Mouse (Mus musculus) erythroid progenitor cell, adult 5-6 weeks (primary cell): ENCODE data around the gene Gm45837. TPM values are rescaled to one million over a fixed set of nuclear protein-coding genes. Genes with fewer than 3 reads are reported as not detected.
"Not testable (repeated sequence)": the region's sequence is repeated elsewhere in the genome, so short reads cannot be mapped to it uniquely, and the experiment has no call there.

Experiments used
- ATAC-seq: replicated peaks from 2 replicates; pipeline ENCODE4 v1.8.0; 2016; ENCODE audit warnings: moderate number of reproducible peaks, mild to moderate bottlenecking, moderate TSS enrichment, inconsistent platforms; ENCODE audit not compliant: poor library complexity, low FRiP score, severe bottlenecking
- total RNA-seq, 2 experiments: library from RNA; stranded (forward) in 1 of 2; stranded (reverse) in 1 of 2; fragments of 150-400 nt in 1 of 2; fragments of 186-747, 209-891 nt in 1 of 2; gene quantifications; 2 replicates each; pipeline versions ENCODE4 v1.2.3 to v1.2.4; 2015 to 2017; ENCODE audit warnings: low replicate concordance in 2 of 2

Gm45837 gene
- total RNA-seq, 2 experiments from 2014 or later: 4.2 TPM; not detected in 1

DNA sequence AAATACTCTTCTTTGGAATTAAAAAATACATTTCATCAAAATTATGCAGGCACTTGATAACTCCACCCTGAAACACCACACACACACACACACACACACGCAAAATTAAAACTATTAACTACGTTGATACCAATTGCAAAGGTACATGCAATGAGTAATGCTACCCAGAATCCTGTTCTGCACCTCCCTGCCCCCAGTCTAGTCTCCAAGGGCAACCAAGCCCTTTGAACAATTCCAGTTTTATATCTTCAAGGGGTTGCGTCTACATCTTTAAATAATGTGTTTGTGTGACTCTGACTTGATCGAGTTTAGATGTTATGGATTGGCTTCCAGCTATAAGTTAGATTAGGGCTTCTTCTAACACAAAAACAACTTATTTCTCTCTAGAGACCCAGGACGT lies 124.8 kb downstream of the Gm45837 start:
- no peak for ATAC-seq

GRCm38 (mm10) chr7:101537541-101537940 lies 126.9 kb downstream of the Gm45837 start:
- ATAC-seq: no peak

- no peak for ATAC-seq
Observed at GRCm38 (mm10) chr7:101538141-101538933, 127.7 kb downstream of the Gm45837 start.

DNA sequence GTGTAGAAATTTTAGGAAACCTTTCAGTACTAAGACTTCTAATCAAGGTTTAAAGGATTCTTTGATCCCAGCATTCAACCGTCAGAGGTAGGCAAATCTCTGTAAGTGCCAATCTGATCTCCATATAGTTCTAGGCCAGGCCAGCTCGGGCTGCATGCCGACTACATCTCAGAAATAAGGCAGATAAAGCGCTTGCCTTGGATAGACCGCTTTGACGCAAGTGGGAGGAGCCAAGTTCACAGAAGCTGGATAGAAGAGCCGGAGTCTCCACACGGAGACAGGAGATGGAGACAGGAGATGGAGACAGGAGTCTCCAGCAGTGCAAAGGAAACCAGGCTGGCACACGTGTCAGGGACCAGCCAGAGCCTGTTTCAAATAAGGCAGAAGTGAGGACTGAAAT lies 129.1 kb downstream of the Gm45837 start:
- no peak for ATAC-seq

DNA sequence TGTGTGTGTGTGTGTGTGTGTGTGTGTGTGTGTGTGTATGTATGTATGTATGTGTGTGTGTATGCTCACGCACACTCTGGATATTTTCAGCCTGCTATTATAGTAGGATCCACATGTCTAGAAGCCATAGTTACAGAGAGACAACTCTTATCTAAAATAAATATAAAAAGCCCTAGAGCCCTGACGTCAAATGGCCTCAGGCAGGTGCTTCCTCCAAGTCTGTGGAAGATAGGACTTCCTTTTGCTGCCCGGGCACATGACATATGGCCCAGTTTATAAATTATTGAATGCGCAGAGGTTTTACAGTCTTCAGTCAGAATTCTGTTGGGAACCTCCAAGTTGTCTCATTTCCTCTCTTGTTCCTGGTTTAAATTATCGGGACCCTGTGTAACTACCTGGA lies 130.0 kb downstream of the Gm45837 start:
- no peak for ATAC-seq

DNA sequence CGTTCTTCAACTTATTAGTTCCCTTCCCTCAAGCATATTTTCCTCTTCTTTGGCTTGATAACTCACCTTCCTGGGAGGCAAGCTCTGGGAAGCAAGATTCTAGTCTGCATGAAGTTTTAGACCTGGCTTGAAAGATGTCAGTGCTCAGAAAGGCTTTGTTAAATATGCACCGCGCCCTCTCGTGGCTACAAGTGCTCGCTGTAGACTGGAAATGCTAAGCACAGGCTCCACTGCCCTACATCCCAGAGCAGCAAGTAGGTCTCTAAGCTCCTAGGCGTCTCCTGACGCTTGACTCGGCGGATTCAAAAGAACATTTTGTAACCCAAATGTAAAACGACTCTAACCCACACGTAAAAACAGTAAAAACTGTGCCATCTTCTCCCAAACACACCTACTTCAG lies 130.4 kb downstream of the Gm45837 start:
- ATAC-seq: no peak

DNA sequence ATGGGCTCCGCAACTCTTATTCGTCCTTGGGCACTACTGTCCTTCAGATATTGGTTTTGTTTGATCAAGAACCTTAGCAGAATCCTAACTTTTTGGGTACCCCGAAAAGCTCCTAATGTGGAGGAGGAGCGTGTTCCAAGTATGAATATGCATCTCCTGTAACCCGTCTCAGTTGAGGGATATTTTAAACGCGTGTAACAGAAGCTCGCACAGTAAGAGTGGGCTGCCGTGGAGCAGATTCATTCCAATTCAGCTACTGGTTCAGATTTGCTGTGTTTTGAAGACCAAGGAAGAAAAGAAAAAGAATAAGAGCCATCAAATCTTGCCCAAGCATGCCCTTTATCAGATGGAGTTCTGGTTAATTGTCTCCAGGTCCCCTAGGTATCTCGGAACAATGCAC lies 131.0 kb downstream of the Gm45837 start:
- no peak for ATAC-seq

- no peak for ATAC-seq
Observed at GRCm38 (mm10) chr7:101547651-101548050, 137.0 kb downstream of the Gm45837 start.

DNA sequence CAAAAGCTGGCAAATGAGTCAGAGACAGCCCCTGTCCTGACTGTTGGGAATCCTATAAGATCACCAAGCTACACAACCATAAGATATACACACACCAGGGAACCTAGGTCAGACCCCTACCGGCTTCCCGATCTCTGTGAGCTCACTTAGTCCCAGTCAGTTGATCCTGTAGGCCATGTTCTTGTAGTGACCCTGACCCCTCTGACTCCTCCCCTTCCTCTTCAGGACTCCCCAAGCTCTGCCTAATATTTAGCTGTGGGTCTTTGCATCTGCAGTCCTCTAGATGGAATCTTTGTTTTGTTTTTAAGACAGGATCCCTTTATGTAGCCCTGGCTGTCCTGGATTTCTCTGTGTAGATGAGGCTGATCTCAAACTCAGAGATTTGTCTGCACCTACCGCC lies 138.6 kb downstream of the Gm45837 start:
- ATAC-seq: no peak

DNA sequence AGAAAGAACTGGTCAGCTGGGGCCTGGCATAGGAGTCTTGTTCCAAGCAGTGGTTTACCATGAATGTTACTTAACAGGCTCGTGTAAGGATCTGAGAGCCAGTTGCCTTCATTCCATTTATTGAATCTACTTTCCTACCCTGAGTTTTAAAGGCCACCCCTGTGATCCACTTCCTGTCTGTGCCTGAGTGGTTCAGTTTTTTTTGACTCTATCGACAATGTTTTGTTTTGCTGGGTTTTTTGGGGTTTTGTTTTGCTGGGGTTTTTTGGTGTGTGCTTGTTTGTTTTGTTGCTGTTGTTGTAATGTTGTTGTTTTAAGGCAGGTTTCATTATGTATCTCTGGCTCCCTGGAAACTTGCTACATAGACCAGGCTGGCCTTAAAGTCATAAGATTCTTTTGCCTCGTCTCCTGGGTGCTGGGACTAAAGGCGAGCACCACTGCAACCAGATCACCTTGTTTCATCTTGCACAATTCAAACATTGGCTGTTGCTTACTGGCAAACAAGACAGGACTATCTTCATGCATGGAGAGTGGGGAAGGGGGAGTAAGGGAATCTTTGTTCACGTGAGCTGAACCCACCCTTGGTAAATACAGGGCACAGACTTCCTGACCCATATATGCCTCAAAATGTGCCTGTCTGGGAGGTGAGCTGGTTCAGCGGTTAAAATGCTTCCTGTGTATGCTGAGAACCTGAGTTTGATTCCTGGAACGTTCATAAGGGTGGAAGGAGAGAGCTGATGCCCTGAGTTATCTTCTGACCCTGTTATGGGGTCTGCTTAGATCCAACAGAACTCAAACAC lies 140.2 kb downstream of the Gm45837 start:
- ATAC-seq: no peak

GRCm38 (mm10) chr7:101551530-101551929 lies 140.8 kb downstream of the Gm45837 start:
- ATAC-seq: no peak

GRCm38 (mm10) chr7:101555473-101555872 lies 144.8 kb downstream of the Gm45837 start:
- not testable (repeated sequence) for ATAC-seq

- no peak for ATAC-seq
Observed at GRCm38 (mm10) chr7:101557391-101557790, 146.7 kb downstream of the Gm45837 start.

DNA sequence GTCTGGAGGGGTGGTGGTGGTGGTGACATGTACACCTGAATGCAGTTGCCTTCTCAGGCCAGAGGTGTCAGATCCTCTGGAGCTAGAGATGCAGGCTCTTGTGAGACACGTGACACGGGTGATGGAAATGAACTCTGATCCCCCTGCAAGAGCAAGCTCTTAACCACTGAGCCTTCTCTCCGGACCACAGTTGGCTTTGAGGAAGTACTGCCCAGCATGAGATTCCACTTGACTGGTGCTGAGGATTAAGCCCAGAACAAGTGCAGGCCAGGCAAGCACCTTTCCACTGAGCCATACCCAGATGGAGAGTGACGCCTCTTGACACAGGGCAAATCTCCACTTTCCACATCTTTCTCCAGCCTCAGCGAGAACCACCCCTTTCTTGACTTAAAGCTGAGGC lies 148.7 kb downstream of the Gm45837 start:
- not testable (repeated sequence) for ATAC-seq

Other genes with a start within 250 kb of the Gm45837 start
- 1.4 and 5.9 TPM in 2 replicates for gene Atg16l2, start 108.6 kb upstream of the Gm45837 start, total RNA-seq (2015; ENCODE audit: low replicate concordance)
- 0.64 and 8.4 TPM in 2 replicates for gene Atg16l2, start 108.6 kb upstream of the Gm45837 start, total RNA-seq (2017; ENCODE audit: low replicate concordance)
- 73.9 and 101 TPM in 2 replicates for gene Stard10, start 93.8 kb upstream of the Gm45837 start, total RNA-seq (2015; ENCODE audit: low replicate concordance)
- gene Stard10, start 93.8 kb upstream of the Gm45837 start, total RNA-seq (2017; ENCODE audit: low replicate concordance): 37.4 and 52.9 TPM in 2 replicates
- gene Arap1, start 62.8 kb upstream of the Gm45837 start, total RNA-seq (2015; ENCODE audit: low replicate concordance): 15.1 and 20.1 TPM in 2 replicates
- gene Arap1, start 62.8 kb upstream of the Gm45837 start, total RNA-seq (2017; ENCODE audit: low replicate concordance): 10.6 and 12.7 TPM in 2 replicates
- gene Pde2a, start 10.8 kb downstream of the Gm45837 start, total RNA-seq (2015; ENCODE audit: low replicate concordance): 15.9 and 17.2 TPM in 2 replicates
- gene Pde2a, start 10.8 kb downstream of the Gm45837 start, total RNA-seq (2017; ENCODE audit: low replicate concordance): 1.7 and 11.8 TPM in 2 replicates
- 2.2 and 8.8 TPM in 2 replicates for gene Art2b, start 174.7 kb downstream of the Gm45837 start, total RNA-seq (2015; ENCODE audit: low replicate concordance)
- gene Art2b, start 174.7 kb downstream of the Gm45837 start, total RNA-seq (2017; ENCODE audit: low replicate concordance): 2.2 TPM in 1 of 2 replicates, not detected in the other